Mouse (Mus musculus): Measurements from ENCODE around the gene Flcn. TPM values are rescaled to one million over a fixed set of nuclear protein-coding genes. Genes with fewer than 3 reads are reported as not detected.
"Not testable (repeated sequence)": the region's sequence is repeated elsewhere in the genome, so short reads cannot be mapped to it uniquely, and the experiment has no call there.

Gene Flcn
- polyA plus RNA-seq (2015; fragmentation: Nextera tagmentation; extraction: Ambion mirVana), result 32.2 and 39.6 TPM in 2 replicates

- H3K27me3 ChIP-seq, result no peaks in the 10 kb centered on the region
- peak within 1 kb of the TSS; percentile 88 for H3K4me2 ChIP-seq
- peaks cover 29% of the 10 kb centered on the region for H3K36me3 ChIP-seq (ENCODE audit: poor library complexity, severe bottlenecking)
Measured at GRCm38 (mm10) chr11:59809670-59810474, at the start of gene Flcn. Gene Flcn (minus strand): TSS chr11:59810016.

DNA sequence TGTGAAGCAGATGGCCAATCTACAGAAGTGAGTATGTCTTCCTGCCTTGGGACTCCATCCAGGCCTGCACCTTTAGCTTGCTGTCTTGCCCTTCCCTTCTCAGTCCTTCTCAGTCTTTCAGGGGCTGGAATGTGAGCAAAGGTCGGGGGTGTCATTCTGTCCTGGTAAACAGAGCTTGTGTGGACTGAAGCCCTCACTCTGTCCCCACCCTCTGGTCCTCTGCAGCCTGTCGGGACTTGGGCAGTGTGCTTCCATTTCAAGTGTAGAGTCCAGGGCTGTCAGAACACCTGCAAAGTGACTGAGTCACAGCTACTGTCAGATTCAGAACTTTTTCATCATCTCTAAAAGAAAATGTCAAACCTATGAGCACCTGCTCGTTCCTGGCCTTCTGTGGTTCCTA is 43.0 kb upstream of the Flcn start:
- H3K4me1 ChIP-seq, result peaks cover 13% of the 10 kb centered on the region
- WGBS, result 80% methylated on average over 3 of the region's 3 CpGs
- H3K4me2 ChIP-seq, result no peak overlapping the region
- H3K27ac ChIP-seq, result no peak overlapping the region
- H3K9me3 ChIP-seq (replicated peaks), result no peaks in the 10 kb centered on the region
- H3K27me3 ChIP-seq, result no peaks in the 10 kb centered on the region
- no peak overlapping the region for H3K9ac ChIP-seq
- no peak for ATAC-seq
- no peak overlapping the region for H3K4me3 ChIP-seq
- H3K36me3 ChIP-seq (ENCODE audit: poor library complexity, severe bottlenecking), result peaks cover 13% of the 10 kb centered on the region; the same call in 1 of the 2 replicates

More at GRCm38 (mm10) chr11:59809670-59810474, at the start of gene Flcn:
- WGBS, result under 1% methylated on average over 52 of the region's 52 CpGs
- Histone ChIP-seq H3K27ac (peak within 1 kb of the TSS; percentile 97), H3K4me1 (peaks cover 12% of the 10 kb centered on the region), H3K9ac (peak within 1 kb of the TSS; percentile 80), H3K9me3 (replicated peaks) (no peaks in the 10 kb centered on the region), H3K4me3 (peak within 1 kb of the TSS; percentile 83)
- peak; percentile 98 for ATAC-seq

DNA sequence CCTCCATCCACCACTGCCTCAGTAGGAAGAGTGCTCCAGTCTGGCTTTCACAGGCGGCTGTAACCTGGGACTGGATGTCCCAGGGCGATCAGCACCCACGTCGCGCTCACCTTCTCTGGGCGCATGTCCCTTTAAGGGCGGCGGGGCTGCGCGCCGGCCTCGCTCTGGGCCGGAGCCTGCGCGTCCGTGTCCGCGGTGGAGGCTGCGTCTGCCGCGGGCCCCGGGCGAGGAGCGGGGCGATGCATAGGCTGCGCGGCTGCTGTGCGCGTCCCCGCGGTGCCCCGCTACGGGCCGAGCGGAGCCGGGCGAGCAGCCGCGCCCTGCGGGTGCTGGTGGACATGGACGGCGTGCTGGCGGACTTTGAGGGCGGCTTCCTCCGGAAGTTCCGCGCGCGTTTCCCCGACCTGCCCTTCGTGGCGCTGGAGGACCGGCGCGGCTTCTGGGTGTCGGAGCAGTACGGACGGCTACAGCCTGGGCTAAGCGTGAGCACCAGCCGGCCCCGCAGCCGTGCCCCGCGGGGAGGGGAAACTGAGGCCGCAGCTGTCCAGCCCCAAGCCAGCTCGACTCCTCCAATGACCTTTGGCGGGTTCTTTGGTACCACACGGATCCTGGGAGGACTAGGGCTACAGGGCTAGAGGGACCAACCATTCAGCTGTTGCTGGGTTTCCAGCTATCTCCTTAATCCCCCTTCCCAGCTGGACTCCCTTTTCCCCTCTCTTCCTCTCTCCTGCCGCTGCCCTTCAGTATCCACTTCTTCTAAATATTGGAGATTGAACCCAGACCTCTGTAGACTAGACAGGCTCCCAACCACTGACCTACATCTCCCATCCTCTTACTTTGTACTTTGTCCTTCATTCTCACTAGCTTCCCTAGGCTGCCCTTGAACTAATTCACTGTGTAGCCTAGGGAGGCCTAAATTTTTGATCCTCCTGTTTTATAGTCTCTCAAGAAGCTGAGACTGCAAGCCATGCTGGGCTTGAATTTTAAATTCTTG is 38.4 kb upstream of the Flcn start:
- peaks cover 13% of the 10 kb centered on the region for H3K4me1 ChIP-seq
- peak overlapping the region; percentile 79 for H3K4me3 ChIP-seq
- H3K27ac ChIP-seq, result peak overlapping the region; percentile 83
- H3K9ac ChIP-seq, result peak overlapping the region; percentile 92
- no peaks in the 10 kb centered on the region for H3K36me3 ChIP-seq (ENCODE audit: poor library complexity, severe bottlenecking)
- no peaks in the 10 kb centered on the region for H3K9me3 ChIP-seq (replicated peaks)
- ATAC-seq, result peak; percentile 92
- WGBS, result under 1% methylated on average over 64 of the region's 69 CpGs
- peak overlapping the region; percentile 80 for H3K4me2 ChIP-seq
- no peaks in the 10 kb centered on the region for H3K27me3 ChIP-seq

DNA sequence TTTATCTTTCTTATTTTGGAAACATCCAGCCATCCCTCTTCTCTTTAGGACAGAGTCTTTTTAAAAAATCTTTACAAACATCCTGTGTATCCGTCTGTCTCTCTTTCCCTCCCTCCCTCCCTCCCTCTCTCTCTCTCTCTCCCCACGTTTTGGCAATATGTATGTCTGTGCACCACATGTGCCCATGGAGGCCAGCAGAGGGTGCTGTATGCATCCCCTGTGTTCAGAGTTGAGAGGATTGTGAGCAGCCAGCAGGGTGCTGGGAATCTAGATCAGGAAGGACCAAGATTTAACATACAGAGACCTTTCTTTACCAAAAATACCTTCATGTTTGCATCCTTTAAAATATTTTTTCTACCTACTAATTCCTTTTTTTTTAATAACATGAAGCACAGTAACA is 37.3 kb upstream of the Flcn start:
- Histone ChIP-seq H3K9ac (no peak overlapping the region), H3K27me3 (no peaks in the 10 kb centered on the region), H3K27ac (no peak overlapping the region), H3K4me3 (no peak overlapping the region), H3K4me1 (peaks cover 13% of the 10 kb centered on the region), H3K36me3 (ENCODE audit: poor library complexity, severe bottlenecking) (no peaks in the 10 kb centered on the region), H3K4me2 (peak overlapping the region; percentile 4; the same call in 1 of the 2 replicates), H3K9me3 (replicated peaks) (no peaks in the 10 kb centered on the region)
- WGBS, result 14% methylated on average over 2 of the region's 2 CpGs
- ATAC-seq, result no peak

- 97% methylated on average over 11 of the region's 11 CpGs for WGBS
- peaks cover 13% of the 10 kb centered on the region for H3K4me1 ChIP-seq
- no peak for ATAC-seq
- no peaks in the 10 kb centered on the region for H3K27me3 ChIP-seq
- H3K9me3 ChIP-seq (replicated peaks), result no peaks in the 10 kb centered on the region
- no peak overlapping the region for H3K27ac ChIP-seq
- no peak overlapping the region for H3K4me3 ChIP-seq
- no peak overlapping the region for H3K4me2 ChIP-seq
- H3K9ac ChIP-seq, result no peak overlapping the region
- H3K36me3 ChIP-seq (ENCODE audit: poor library complexity, severe bottlenecking), result no peaks in the 10 kb centered on the region
Measured at GRCm38 (mm10) chr11:59846311-59846710, 36.5 kb upstream of the Flcn start.

DNA sequence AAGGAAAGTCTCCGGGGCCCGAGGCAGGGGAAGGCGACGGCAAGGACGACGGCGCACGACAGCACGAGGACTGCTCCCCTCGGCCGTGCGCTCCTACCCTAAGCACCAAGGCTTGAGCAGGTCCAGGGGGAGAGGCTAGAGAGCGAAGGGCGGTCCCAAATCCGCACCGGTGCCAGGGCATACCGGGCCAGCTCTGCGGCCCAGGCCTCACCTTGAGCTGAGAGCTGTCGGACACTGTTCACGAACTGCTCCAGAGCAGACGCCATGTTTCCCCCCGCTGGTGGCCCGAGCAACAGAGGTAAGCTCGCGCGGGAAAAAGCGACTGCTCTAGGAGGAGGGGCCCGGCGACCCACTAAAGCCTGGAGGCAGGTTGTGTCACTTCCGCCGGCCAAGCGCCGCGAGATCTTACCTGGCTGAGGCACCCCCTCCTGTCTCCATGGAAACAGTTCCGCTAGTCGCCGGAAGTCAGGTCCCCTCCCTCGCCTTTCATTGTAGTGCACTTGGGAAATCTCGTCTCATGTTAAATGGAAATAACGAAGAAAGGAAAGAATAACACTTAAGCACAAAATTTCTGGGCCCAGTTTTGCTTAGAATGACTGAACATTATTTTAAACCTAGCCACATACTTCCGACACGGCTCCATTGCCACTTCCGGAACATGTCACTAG is 29.8 kb upstream of the Flcn start, which contains the start of gene Cops3:
Cops3 (minus strand) TSS at position 380 of the 668 bp plus-strand sequence.
- H3K36me3 ChIP-seq (ENCODE audit: poor library complexity, severe bottlenecking), result peaks cover 22% of the 10 kb centered on the region
- peak within 1 kb of the TSS; percentile 80 for H3K4me2 ChIP-seq
- no peaks in the 10 kb centered on the region for H3K27me3 ChIP-seq
- no peaks in the 10 kb centered on the region for H3K9me3 ChIP-seq (replicated peaks)
- ATAC-seq, result peak; percentile 98
- peak within 1 kb of the TSS; percentile 97 for H3K9ac ChIP-seq
- H3K27ac ChIP-seq, result peak within 1 kb of the TSS; percentile 97
- WGBS, result 1% methylated on average over 43 of the region's 43 CpGs
- H3K4me3 ChIP-seq, result peak within 1 kb of the TSS; percentile 98
- peaks cover 24% of the 10 kb centered on the region for H3K4me1 ChIP-seq

GRCm38 (mm10) chr11:59839008-59839458 is 29.2 kb upstream of the Flcn start, which contains the start of gene Nt5m:
Gene Nt5m (plus strand): TSS chr11:59839447.
- ATAC-seq, result peak; percentile 97
- 0% methylated on average over 24 of the region's 24 CpGs for WGBS
- Histone ChIP-seq H3K27ac (peak within 1 kb of the TSS; percentile 97), H3K27me3 (no peaks in the 10 kb centered on the region), H3K4me2 (peak within 1 kb of the TSS; percentile 80), H3K36me3 (ENCODE audit: poor library complexity, severe bottlenecking) (peaks cover 28% of the 10 kb centered on the region), H3K4me1 (peaks cover 24% of the 10 kb centered on the region), H3K4me3 (peak within 1 kb of the TSS; percentile 98), H3K9ac (peak within 1 kb of the TSS; percentile 97), H3K9me3 (replicated peaks) (no peaks in the 10 kb centered on the region)

- ATAC-seq, result no peak
- peak overlapping the region; percentile 98 for H3K4me3 ChIP-seq
- H3K27me3 ChIP-seq, result no peaks in the 10 kb centered on the region
- peaks cover 24% of the 10 kb centered on the region for H3K4me1 ChIP-seq
- H3K4me2 ChIP-seq, result peak overlapping the region; percentile 80
- no peaks in the 10 kb centered on the region for H3K9me3 ChIP-seq (replicated peaks)
- H3K9ac ChIP-seq, result peak overlapping the region; percentile 97
- peak overlapping the region; percentile 97; the same call in 1 of the 2 replicates for H3K27ac ChIP-seq
- 62% methylated on average over 4 of the region's 4 CpGs for WGBS
- peaks cover 34% of the 10 kb centered on the region for H3K36me3 ChIP-seq (ENCODE audit: poor library complexity, severe bottlenecking)
Measured at GRCm38 (mm10) chr11:59838426-59838825, 28.6 kb upstream of the Flcn start.

DNA sequence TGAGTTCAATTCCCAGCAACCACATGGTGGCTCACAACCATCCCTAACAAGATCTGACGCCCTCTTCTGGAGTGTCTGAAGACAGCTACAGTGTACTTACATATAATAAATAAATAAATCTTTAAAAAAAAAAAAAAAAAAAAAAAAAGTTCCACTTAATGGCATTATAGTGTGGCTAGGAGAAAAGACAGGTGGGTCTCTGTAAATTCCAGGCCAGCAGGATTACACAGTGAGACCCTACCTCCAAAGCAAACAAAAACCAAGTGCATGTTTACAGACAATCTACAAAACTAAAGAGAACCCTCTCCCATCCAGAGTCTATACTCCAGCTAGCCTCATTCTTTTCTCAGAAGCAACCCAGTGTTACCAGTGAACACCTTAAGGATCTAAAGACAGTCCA is 28.0 kb upstream of the Flcn start:
- Histone ChIP-seq H3K9ac (peak overlapping the region; percentile 97; the same call in 1 of the 2 replicates), H3K4me2 (peak overlapping the region; percentile 80), H3K4me3 (peak overlapping the region; percentile 98), H3K4me1 (peaks cover 24% of the 10 kb centered on the region), H3K36me3 (ENCODE audit: poor library complexity, severe bottlenecking) (peaks cover 39% of the 10 kb centered on the region)
- H3K27ac ChIP-seq; H3K9me3 ChIP-seq (replicated peaks); H3K27me3 ChIP-seq; ATAC-seq: not testable (repeated sequence)
- no CpG with 5 or more reads among the region's 1 CpGs for WGBS

DNA sequence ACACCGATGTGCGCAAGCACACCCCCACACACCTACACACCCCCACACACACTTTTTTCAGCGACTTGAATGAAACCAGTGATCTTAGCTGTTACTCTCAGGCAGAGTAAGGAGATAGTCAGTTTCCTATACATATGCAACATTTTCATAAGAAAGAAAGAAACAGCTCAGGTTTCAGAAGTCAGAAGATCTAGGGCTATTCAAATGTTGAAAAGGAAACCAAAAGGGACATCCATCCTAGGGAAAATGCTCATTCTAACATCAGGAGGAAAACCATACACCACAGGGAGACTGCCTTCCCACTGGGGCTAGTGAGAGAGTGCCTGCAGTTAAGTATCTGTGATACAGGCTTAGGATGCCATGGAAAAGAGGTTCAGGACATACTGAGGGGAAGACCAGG is 11.8 kb upstream of the Flcn start:
- H3K4me3 ChIP-seq, result no peak overlapping the region
- no peaks in the 10 kb centered on the region for H3K27me3 ChIP-seq
- H3K4me1 ChIP-seq, result no peaks in the 10 kb centered on the region
- WGBS, result 88% methylated on average over 3 of the region's 3 CpGs
- no peaks in the 10 kb centered on the region for H3K9me3 ChIP-seq (replicated peaks)
- ATAC-seq, result no peak
- H3K36me3 ChIP-seq (ENCODE audit: poor library complexity, severe bottlenecking), result peaks cover 97% of the 10 kb centered on the region
- H3K9ac ChIP-seq, result no peak overlapping the region
- H3K4me2 ChIP-seq, result no peak overlapping the region
- no peak overlapping the region for H3K27ac ChIP-seq

GRCm38 (mm10) chr11:59817916-59818315 is 8.1 kb upstream of the Flcn start:
- H3K4me2 ChIP-seq, result no peak overlapping the region
- no peaks in the 10 kb centered on the region for H3K27me3 ChIP-seq
- ATAC-seq, result no peak
- no peaks in the 10 kb centered on the region for H3K4me1 ChIP-seq
- no peaks in the 10 kb centered on the region for H3K9me3 ChIP-seq (replicated peaks)
- no peak overlapping the region for H3K27ac ChIP-seq
- H3K9ac ChIP-seq, result no peak overlapping the region
- peaks cover 74% of the 10 kb centered on the region for H3K36me3 ChIP-seq (ENCODE audit: poor library complexity, severe bottlenecking)
- 96% methylated on average over 3 of the region's 3 CpGs for WGBS
- no peak overlapping the region for H3K4me3 ChIP-seq

All from forebrain, embryonic 13.5 days (tissue).